Mouse (Mus musculus) adrenal gland, postnatal 14 days (tissue): Measurements from ENCODE around the gene Gsg1. TPM values are rescaled to one million over a fixed set of nuclear protein-coding genes. Genes with fewer than 3 reads are reported as not detected.

Source experiments
- DNase-seq: peaks from one replicate; pipeline ENCODE4 v3.0.0; 2021; ENCODE audit warnings: mixed read lengths
- total RNA-seq: library from RNA; stranded (reverse); gene quantifications from 2 replicates; pipeline ENCODE4 v1.2.3, GENCODE M21; 2021

Gsg1 gene
- total RNA-seq, 1 experiment from 2014 or later = not detected

- DNase-seq = no peak
These were observed 48.3 kb downstream of the Gsg1 start for GRCm38 (mm10) chr6:135205802-135206201.

DNA sequence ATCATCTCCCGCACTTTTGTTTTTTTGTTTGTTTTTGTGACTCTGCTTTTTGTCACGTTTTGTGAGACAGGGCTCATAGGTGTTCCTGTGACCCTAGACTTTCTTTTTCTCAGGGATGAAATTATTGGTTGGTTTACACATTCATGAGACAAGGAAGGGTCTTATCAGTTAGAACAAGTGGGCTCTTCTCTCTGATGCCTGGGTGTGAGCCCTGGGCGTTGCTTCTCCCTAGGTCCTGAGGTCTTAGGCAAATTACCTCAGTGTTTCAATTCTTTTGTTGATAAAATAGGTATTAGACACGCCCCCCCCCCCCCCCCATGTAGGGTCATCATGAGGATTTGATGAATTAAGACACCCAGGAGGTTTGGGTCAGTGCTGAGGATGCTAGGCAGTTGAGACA lies 49.3 kb downstream of the Gsg1 start:
- DNase-seq = no peak

- DNase-seq = no peak
These were observed 50.4 kb downstream of the Gsg1 start for GRCm38 (mm10) chr6:135203737-135204136.

- DNase-seq = no peak
These were observed 51.5 kb downstream of the Gsg1 start for GRCm38 (mm10) chr6:135202668-135203067.

- no peak for DNase-seq
These were observed 53.8 kb downstream of the Gsg1 start for GRCm38 (mm10) chr6:135200122-135200957.

DNA sequence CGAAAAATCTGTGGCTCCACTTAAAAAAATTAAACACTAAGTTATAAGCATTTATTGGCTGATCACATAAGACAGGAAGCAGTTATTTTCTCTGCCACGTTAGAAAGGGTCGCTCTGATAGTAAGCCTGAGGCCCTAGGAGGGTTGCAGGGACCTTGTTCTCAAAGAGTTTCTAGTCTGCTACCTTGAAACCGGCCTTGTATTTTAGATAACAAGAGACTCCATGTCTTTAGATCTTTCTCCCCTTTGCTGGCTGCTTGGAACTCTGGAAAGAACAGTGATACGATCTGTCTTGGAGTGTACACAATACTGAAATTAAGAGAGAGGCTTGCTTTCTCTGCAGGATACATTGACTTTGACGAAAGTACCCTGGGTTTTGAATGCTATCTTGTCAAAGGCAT lies 55.4 kb downstream of the Gsg1 start:
- no peak for DNase-seq

GRCm38 (mm10) chr6:135197921-135198532 lies 56.1 kb downstream of the Gsg1 start, which contains the start of the genes Fam234b and Hebp1:
Fam234b (plus strand) TSS chr6:135197977.
Hebp1 (minus strand) TSS chr6:135198022.
- DNase-seq = peak; percentile 92

DNA sequence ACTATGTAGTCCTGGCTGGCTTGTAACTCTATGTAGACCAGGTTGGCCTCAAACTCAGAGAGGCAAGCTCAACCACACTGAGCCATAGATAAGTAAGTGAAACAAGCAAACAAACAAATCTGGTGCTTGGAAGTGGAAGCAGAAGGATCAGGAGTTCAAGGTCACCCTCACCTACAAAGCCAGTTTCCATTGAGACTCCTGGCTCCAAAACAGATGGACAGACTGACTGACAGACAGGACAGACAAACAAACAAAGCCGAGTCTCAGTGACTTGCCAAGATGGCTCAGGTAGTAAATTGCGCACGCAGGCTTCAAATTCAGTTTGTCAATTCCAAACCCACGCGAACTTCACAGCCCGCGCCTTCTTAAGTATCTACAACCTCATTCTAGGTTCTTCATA lies 56.7 kb downstream of the Gsg1 start:
- no peak for DNase-seq

DNA sequence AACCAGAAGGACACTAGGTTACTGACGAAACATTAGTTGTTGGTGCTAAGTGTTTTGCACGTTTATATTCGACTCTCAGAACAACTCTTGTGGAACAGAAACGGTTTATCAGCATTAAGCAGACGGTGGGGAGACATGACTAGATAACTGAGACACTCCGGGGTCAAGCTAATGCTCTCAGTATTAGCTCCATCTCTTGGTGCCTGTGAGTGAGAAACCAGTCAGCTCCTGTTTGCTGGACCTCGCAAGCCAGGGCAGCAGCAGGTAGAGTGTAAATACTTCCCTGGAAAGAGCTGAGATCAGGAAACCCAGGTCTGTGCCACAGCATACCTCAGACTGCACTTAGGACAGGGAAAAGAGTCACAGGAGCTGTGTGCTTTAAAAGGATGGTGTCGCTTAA lies 57.4 kb downstream of the Gsg1 start:
- no peak for DNase-seq

DNA sequence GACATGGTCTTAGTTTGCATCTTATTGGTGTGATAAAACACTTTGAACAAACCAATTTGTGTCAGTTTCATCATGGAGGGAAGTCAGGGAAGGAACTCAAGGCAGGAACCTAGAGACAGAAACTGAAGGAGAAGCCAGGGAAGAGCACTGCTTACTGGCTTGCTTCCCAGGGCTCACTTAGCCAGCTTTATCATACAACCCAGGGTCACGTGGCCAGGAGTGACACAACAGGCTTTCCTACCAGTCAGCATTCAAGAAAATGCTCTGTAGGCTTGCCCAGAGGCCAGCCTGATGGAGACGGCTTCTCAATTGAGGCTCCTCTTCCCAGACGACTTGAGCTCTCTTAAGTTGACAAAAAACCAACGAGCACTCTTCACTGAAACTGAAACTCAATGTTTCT lies 59.2 kb downstream of the Gsg1 start:
- DNase-seq = no peak

DNA sequence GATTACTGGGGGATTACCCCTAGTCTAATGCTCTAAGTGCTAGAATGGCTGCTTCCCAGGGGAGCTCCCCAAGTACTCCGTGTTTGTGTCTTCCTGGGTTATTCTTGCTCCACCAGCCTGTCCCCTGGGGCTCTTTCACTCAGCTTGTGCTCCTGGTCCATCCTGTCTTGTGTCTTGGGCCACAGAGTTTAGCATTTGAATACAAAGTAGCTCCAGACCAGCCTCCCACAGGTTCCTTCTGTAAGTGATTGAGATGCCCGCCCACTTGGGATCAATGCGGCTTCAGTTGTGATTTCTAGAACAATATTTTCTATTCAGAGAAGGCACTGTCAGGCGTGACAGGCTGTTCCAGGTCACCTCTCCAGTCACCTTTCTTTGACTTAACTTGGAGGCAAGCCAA lies 60.4 kb downstream of the Gsg1 start:
- no peak for DNase-seq

DNA sequence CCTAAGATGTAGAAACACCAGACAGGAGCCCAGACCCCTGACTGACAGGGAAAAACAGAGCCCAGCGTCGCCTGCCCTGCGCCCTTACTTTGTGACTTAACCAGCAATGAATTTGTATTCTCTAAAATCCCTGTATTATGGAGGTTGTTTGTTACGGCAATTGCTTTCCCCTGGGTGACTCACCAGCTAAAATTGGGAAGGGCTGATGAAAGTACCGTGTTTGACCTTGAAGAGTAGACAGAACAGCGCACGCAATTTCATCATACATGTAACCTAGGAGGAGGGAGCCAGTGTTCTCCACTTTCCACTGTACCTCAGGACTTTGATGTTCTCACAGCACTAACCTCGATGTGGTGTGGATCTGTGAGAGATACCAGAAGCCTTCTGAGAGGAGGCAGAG lies 61.2 kb downstream of the Gsg1 start:
- peak; percentile 70 for DNase-seq

- DNase-seq = no peak
These were observed 62.2 kb downstream of the Gsg1 start for GRCm38 (mm10) chr6:135191906-135192305.

- no peak for DNase-seq
These were observed 64.0 kb downstream of the Gsg1 start for GRCm38 (mm10) chr6:135190122-135190521.

- DNase-seq = no peak
These were observed 65.5 kb downstream of the Gsg1 start for GRCm38 (mm10) chr6:135188629-135189028.

Other genes with a start within 250 kb of the Gsg1 start
- 56.9 and 61.2 TPM in 2 replicates for gene Ddx47, start 242.7 kb downstream of the Gsg1 start, total RNA-seq
- 1.7 and 2.1 TPM in 2 replicates for gene Gprc5a, start 188.7 kb downstream of the Gsg1 start, total RNA-seq
- not detected in 2 replicates for gene Gprc5d, start 136.1 kb downstream of the Gsg1 start, total RNA-seq
- 28.7 and 29.4 TPM in 2 replicates for gene Fam234b, start 56.4 kb downstream of the Gsg1 start, total RNA-seq
- gene Hebp1, start 56.3 kb downstream of the Gsg1 start, total RNA-seq = 26.4 and 46.0 TPM in 2 replicates
- gene Pbp2, start 56.1 kb upstream of the Gsg1 start, total RNA-seq = not detected in 2 replicates
- 56.4 and 62.6 TPM in 2 replicates for gene Emp1, start 108.2 kb upstream of the Gsg1 start, total RNA-seq